Comparison of ENCODE assay signal across 23 mouse cellular contexts in genomic region chr10:94588976-94589375, GRCm38 (mm10).
A peak's percentile ranks its signal among the peaks of the same experiment; 100 is the strongest.
DNase-seq lines count a peak whose midpoint lies in the region; ATAC-seq and TF ChIP-seq lines count a peak whose summit lies in the region.
"Had no signal": no experiment of that assay in that cellular context is flagged by ENCODE, and none has a peak within 500 bp of the region (broad histone marks: within the 10 kb centered on the region; RNA-seq: fewer than 3 reads in every experiment).

No protein-coding gene starts in this region.

- 46% methylated on average over 5 of the region's 5 CpGs for WGBS in heart, embryonic 11.5 days (ENCODE audit: insufficient replicate concordance)
- WGBS in heart, embryonic 10.5 days, result 46% methylated on average over 5 of the region's 5 CpGs
- 95% methylated on average over 5 of the region's 5 CpGs for WGBS in thymus, adult 2 months

- no peak overlapping the region for H3K9ac ChIP-seq in heart, embryonic 11.5 days (ENCODE audit: low read depth, low read length)
- H3K9ac ChIP-seq in ES-Bruce4 (ENCODE audit: low read depth, poor library complexity, severe bottlenecking), result no peak overlapping the region
- H3K9ac ChIP-seq: embryonic facial prominence, embryonic 12.5 days; forebrain, embryonic 13.5 days; forebrain, embryonic 15.5 days; forebrain, postnatal 0 days had no signal

- H3K4me1 ChIP-seq in heart, embryonic 11.5 days (ENCODE audit: control insufficient read depth, insufficient read depth, low read length), result peaks cover 25% of the 10 kb centered on the region
- H3K4me1 ChIP-seq in heart, embryonic 10.5 days, result peaks cover 34% of the 10 kb centered on the region
- no peaks in the 10 kb centered on the region for H3K4me1 ChIP-seq in ES-Bruce4 (ENCODE audit: control insufficient read depth, insufficient read depth, low read length)
- H3K4me1 ChIP-seq in thymus, adult 2 months (replicated peaks; ENCODE audit: control insufficient read depth, insufficient read depth, low read length), result no peaks in the 10 kb centered on the region

- H3K9me3 ChIP-seq in heart, embryonic 11.5 days (replicated peaks; ENCODE audit: control insufficient read depth, low read length), result no peaks in the 10 kb centered on the region; the same call in 1 of the 2 replicates
- no peaks in the 10 kb centered on the region for H3K9me3 ChIP-seq in heart, embryonic 10.5 days
- no peaks in the 10 kb centered on the region for H3K9me3 ChIP-seq in ES-Bruce4 (replicated peaks; ENCODE audit: control insufficient read depth, insufficient read depth, low read length, poor library complexity, severe bottlenecking)
- H3K9me3 ChIP-seq: embryonic facial prominence, embryonic 10.5 days; embryonic facial prominence, embryonic 12.5 days; forebrain, embryonic 13.5 days; forebrain, embryonic 15.5 days had no signal

- no peak for TF ChIP-seq POLR2A in ES-Bruce4 (IDR thresholded peaks at IDR 0.05; ENCODE audit: insufficient read depth, low read length)
- no peak for TF ChIP-seq POLR2A in thymus, adult 2 months (IDR thresholded peaks at IDR 0.05; ENCODE audit: control insufficient read depth, extremely low read depth, insufficient read depth, low read length, poor library complexity)

- H3K27me3 ChIP-seq in heart, embryonic 11.5 days (ENCODE audit: control insufficient read depth, insufficient read depth, low read length), result no peaks in the 10 kb centered on the region
- H3K27me3 ChIP-seq in heart, embryonic 10.5 days (ENCODE audit: insufficient read depth, poor library complexity, severe bottlenecking), result no peaks in the 10 kb centered on the region
- no peaks in the 10 kb centered on the region for H3K27me3 ChIP-seq in ES-Bruce4 (ENCODE audit: control insufficient read depth, insufficient read depth, low read length, poor library complexity, severe bottlenecking)
- no peaks in the 10 kb centered on the region for H3K27me3 ChIP-seq in thymus, adult 2 months (ENCODE audit: control insufficient read depth, insufficient read depth, low read length)
- H3K27me3 ChIP-seq: embryonic facial prominence, embryonic 12.5 days; forebrain, embryonic 13.5 days; forebrain, embryonic 15.5 days; Patski had no signal

- peak overlapping the region; percentile 15; the same call in 1 of the 2 replicates for H3K27ac ChIP-seq in heart, embryonic 11.5 days (ENCODE audit: low read depth, low read length)
- no peak overlapping the region for H3K27ac ChIP-seq in heart, embryonic 10.5 days
- 0 out of 2 replicates have a peak overlapping the region, but pooled peaks have one; percentile 17 for H3K27ac ChIP-seq in ES-Bruce4 (ENCODE audit: insufficient read depth, low read length)
- no peak overlapping the region for H3K27ac ChIP-seq in thymus, adult 2 months (ENCODE audit: control insufficient read depth, insufficient read depth, low read length)
- H3K27ac ChIP-seq: embryonic facial prominence, embryonic 10.5 days; embryonic facial prominence, embryonic 12.5 days; forebrain, embryonic 13.5 days; forebrain, embryonic 15.5 days had no signal

- intact Hi-C loops in left cerebral cortex, postnatal 10 days (cut with DNase I), result no loop called here

- DNase-seq in heart, embryonic 10.5 days (ENCODE audit: low spot score), result no peak
- DNase-seq in ES-CJ7 (ENCODE audit: low read depth, low spot score) (peak; percentile 23), R1 (ENCODE audit: low read depth, low spot score) (peak; percentile 77)
- DNase-seq in right cerebral cortex, adult 18-20 months, result no peak
- no peak for DNase-seq in left cerebral cortex, postnatal 10 days (ENCODE audit: extremely low spot score in 1 of 2, low spot score in 2 of 2)
- no peak for DNase-seq in thymus, adult 2 months
- DNase-seq: adrenal gland, adult 8-10 months; adrenal gland, postnatal 14 days; adrenal gland, postnatal 36 days; cerebellum, adult 11-12 months; cerebellum, adult 2 months; cerebellum, adult 9-10 months; cerebellum, postnatal 10 days; cerebellum, postnatal 25 days; forebrain, postnatal 0 days had no signal

- TF ChIP-seq EP300 in ES-Bruce4 (IDR thresholded peaks at IDR 0.05; ENCODE audit: insufficient read depth, low read depth, low read length), result no peak

- no peaks in the 10 kb centered on the region for H3K36me3 ChIP-seq in heart, embryonic 11.5 days (ENCODE audit: control insufficient read depth, insufficient read depth, low read length)
- peaks cover 11% of the 10 kb centered on the region; the same call in 1 of the 2 replicates for H3K36me3 ChIP-seq in heart, embryonic 10.5 days
- no peaks in the 10 kb centered on the region for H3K36me3 ChIP-seq in ES-Bruce4 (ENCODE audit: control insufficient read depth, insufficient read depth, low read length, poor library complexity, severe bottlenecking)
- peaks cover 4% of the 10 kb centered on the region; the same call in 1 of the 2 replicates for H3K36me3 ChIP-seq in thymus, adult 2 months (ENCODE audit: control insufficient read depth, insufficient read depth, low read length)
- H3K36me3 ChIP-seq: embryonic facial prominence, embryonic 10.5 days; embryonic facial prominence, embryonic 12.5 days; forebrain, embryonic 15.5 days had no signal

- TF ChIP-seq CTCF in ES-Bruce4 (IDR thresholded peaks at IDR 0.05; ENCODE audit: low read depth, low read length), result no peak
- TF ChIP-seq CTCF in thymus, adult 2 months (IDR thresholded peaks at IDR 0.05; ENCODE audit: borderline replicate concordance, control insufficient read depth, extremely low read depth, insufficient read depth, low read length, poor library complexity), result no peak

- ATAC-seq in heart, embryonic 11.5 days (replicated peaks; ENCODE audit: insufficient number of reproducible peaks, low FRiP score, low TSS enrichment), result no peak
- ATAC-seq: activated CD4-positive, CD25-positive, alpha-beta regulatory T cell, adult 4 months; forebrain, embryonic 13.5 days; forebrain, embryonic 15.5 days; forebrain, postnatal 0 days; Patski had no signal

- no peak overlapping the region for H3K4me2 ChIP-seq in heart, embryonic 11.5 days
- H3K4me2 ChIP-seq: embryonic facial prominence, embryonic 12.5 days; forebrain, embryonic 13.5 days; forebrain, embryonic 15.5 days had no signal

- H3K4me3 ChIP-seq in heart, embryonic 11.5 days (ENCODE audit: low read depth, low read length), result no peak overlapping the region
- H3K4me3 ChIP-seq in heart, embryonic 10.5 days, result no peak overlapping the region
- H3K4me3 ChIP-seq in ES-Bruce4 (ENCODE audit: low read depth, low read length), result no peak overlapping the region
- H3K4me3 ChIP-seq in thymus, adult 2 months (ENCODE audit: control insufficient read depth, insufficient read depth, low read length), result no peak overlapping the region
- H3K4me3 ChIP-seq: embryonic facial prominence, embryonic 10.5 days; embryonic facial prominence, embryonic 12.5 days; forebrain, embryonic 13.5 days; forebrain, embryonic 15.5 days had no signal

Comparison
In these comparisons a context has a peak if more than half of its experiments do, and no peak if none do; other contexts are left out.
1. H3K27ac ChIP-seq: peak in heart, embryonic 11.5 days (single experiment) and ES-Bruce4 (single experiment); none in heart, embryonic 10.5 days (single experiment) and thymus, adult 2 months (single experiment).
2. DNase-seq: peak in ES-CJ7 (single experiment) and R1 (single experiment); none in heart, embryonic 10.5 days (single experiment), right cerebral cortex, adult 18-20 months (single experiment), left cerebral cortex, postnatal 10 days (0 of 2) and thymus, adult 2 months (single experiment).